Mouse (Mus musculus) lung, embryonic 14.5 days (tissue): Measurements from ENCODE around the gene Unc119. TPM values are rescaled to one million over a fixed set of nuclear protein-coding genes. Genes with fewer than 3 reads are reported as not detected.

Source experiments
- ATAC-seq: fragments of 200-750 bp; cut with Nextera tagmentation; 2 replicates; pipeline ENCODE4 v1.8.0; 2017; ENCODE audit warnings: mild to moderate bottlenecking, moderate TSS enrichment, moderate library complexity; ENCODE audit not compliant: insufficient read depth
- DNase-seq: peaks from one replicate; pipeline ENCODE4 v3.0.0-alpha.2; 2015
- H3K27ac ChIP-seq: fragments of 300-500 bp; sonication (generic); 2 replicates; pipeline ENCODE4 v1.5.1; 2014; ENCODE audit warnings: low read depth, mild to moderate bottlenecking, moderate library complexity
- H3K27me3 ChIP-seq: fragments of 300-500 bp; sonication (generic); 2 replicates; pipeline ENCODE4 v1.6.1; 2014; ENCODE audit warnings: low read length, control low read depth; ENCODE audit not compliant: insufficient read depth
- H3K36me3 ChIP-seq: fragments of 300-500 bp; sonication (generic); 2 replicates; pipeline ENCODE4 v1.6.1; 2014; ENCODE audit warnings: control low read depth; ENCODE audit not compliant: insufficient read depth
- H3K4me1 ChIP-seq: fragments of 300-500 bp; sonication (generic); 2 replicates; pipeline ENCODE4 v1.6.1; 2014; ENCODE audit warnings: antibody characterized with exemption, control low read depth; ENCODE audit not compliant: insufficient read depth
- H3K4me2 ChIP-seq: fragments of 300-500 bp; sonication (generic); 2 replicates; pipeline ENCODE4 v1.6.1; 2014; ENCODE audit warnings: mild to moderate bottlenecking
- H3K4me3 ChIP-seq: fragments of 300-500 bp; sonication (generic); 2 replicates; pipeline ENCODE4 v1.5.1; 2014; ENCODE audit warnings: low read depth, low read length
- H3K9ac ChIP-seq: fragments of 300-500 bp; sonication (generic); 2 replicates; pipeline ENCODE4 v1.6.1; 2014
- H3K9me3 ChIP-seq: fragments of 300-500 bp; sonication (generic); 2 replicates; pipeline ENCODE4 v1.6.1; 2016; ENCODE audit warnings: low read depth, low read length, control low read depth
- CTCF ChIP-seq: IDR thresholded peaks from 2 replicates; pipeline ENCODE4 v1.5.1; 2016; ENCODE audit warnings: antibody characterized with exemption, low read depth
- WGBS: fragments of 180-500 bp; shearing (Covaris S2); extraction: QIAGEN DNeasy Blood & Tissue Kit; methylation state at CpG from one replicate; pipeline ENCODE4 v1.1.7; 2014; 5-methylcytosine and 5-hydroxymethylcytosine counted together
- polyA plus RNA-seq: library from polyadenylated mRNA; unstranded; fragments of >200 nt; fragmentation: Nextera tagmentation; extraction: Ambion mirVana; gene quantifications from 2 replicates; pipeline ENCODE4 v1.2.1, GENCODE M21; 2014

Unc119 gene
- polyA plus RNA-seq, 1 experiment from 2014 or later, result 43.1 TPM

DNA sequence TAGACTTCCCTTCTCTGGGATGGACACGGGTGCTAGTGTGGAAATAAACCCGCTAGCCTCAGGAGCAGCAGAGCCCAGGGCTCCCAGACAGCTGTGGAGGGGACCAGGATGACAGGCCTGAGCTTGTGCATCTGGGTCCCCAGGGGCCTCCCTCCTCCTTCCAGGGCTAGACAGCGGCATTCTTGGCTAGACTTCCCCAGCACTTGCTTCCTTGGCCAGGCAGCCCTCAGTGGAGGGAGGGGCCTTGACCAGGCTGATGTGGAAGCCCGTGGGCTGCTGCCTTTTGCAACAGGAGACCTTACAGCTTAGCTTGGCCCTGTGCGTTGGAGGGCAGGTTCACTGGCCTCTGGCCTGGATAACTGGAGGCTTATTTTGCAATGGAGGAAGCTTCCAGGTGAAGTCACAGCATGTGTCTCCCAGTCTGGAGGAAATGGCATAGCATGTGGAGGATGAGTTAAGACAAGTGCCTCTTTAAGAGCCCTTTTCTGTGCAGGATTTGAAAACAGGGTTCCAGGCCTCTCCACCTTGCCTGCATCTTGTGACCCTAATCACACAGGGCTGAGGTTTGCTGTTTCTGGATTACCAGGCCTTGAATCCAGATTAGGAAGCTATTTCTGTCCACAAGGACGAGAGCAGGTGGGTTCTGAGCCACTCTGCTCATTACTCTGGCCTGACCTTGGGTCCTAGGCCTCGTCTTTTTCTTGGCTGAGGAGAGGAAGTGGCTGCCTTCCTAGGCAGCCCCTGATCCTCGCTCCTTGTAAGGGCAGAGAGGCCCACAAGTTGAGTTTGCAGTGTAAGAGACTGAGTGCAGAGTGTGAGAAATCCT lies 1.8 kb downstream of the Unc119 start:
- 48% methylated on average over 8 of the region's 8 CpGs for WGBS
- DNase-seq (peak; percentile 67), ATAC-seq (peak; percentile 18)
- Histone ChIP-seq H3K36me3 (peaks cover 15% of the 10 kb centered on the region), H3K9me3 (no peaks in the 10 kb centered on the region), H3K27me3 (no peaks in the 10 kb centered on the region), H3K9ac (0 out of 2 replicates have a peak overlapping the region, but pooled peaks have one; percentile 6), H3K4me1 (peaks cover 19% of the 10 kb centered on the region; the same call in 1 of the 2 replicates), H3K27ac (peak overlapping the region; percentile 32; the same call in 1 of the 2 replicates), H3K4me2 (peak overlapping the region; percentile 90), H3K4me3 (peak overlapping the region; percentile 85; the same call in 1 of the 2 replicates)
- no peak for TF ChIP-seq CTCF

DNA sequence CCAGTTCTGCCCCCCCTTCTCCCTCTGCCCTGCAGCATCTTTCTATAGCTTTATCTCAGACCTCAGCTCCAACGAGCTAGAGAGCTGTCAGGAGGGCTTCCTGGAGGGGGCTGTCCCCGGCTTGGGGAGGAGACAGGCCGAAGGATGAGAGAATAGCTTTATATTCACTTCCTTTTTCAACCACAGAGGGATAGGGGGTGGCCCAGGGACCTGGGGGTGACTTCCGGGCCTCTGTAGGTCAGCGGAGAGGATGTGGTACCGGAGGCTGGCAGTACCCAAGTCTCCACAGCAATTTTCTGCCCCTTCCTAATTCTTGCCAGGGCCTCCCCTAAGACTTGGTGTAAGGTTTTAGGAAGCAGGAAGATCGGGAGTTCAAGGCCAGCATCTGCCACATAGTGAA lies 2.5 kb downstream of the Unc119 start:
- DNase-seq (no peak), ATAC-seq (no peak)
- Histone ChIP-seq H3K9me3 (no peaks in the 10 kb centered on the region), H3K9ac (no peak overlapping the region), H3K4me1 (peaks cover 19% of the 10 kb centered on the region; the same call in 1 of the 2 replicates), H3K4me2 (no peak overlapping the region), H3K36me3 (peaks cover 13% of the 10 kb centered on the region), H3K27ac (0 out of 2 replicates have a peak overlapping the region, but pooled peaks have one; percentile 18), H3K4me3 (no peak overlapping the region), H3K27me3 (no peaks in the 10 kb centered on the region)
- 69% methylated on average over 7 of the region's 7 CpGs for WGBS
- no peak for TF ChIP-seq CTCF

DNA sequence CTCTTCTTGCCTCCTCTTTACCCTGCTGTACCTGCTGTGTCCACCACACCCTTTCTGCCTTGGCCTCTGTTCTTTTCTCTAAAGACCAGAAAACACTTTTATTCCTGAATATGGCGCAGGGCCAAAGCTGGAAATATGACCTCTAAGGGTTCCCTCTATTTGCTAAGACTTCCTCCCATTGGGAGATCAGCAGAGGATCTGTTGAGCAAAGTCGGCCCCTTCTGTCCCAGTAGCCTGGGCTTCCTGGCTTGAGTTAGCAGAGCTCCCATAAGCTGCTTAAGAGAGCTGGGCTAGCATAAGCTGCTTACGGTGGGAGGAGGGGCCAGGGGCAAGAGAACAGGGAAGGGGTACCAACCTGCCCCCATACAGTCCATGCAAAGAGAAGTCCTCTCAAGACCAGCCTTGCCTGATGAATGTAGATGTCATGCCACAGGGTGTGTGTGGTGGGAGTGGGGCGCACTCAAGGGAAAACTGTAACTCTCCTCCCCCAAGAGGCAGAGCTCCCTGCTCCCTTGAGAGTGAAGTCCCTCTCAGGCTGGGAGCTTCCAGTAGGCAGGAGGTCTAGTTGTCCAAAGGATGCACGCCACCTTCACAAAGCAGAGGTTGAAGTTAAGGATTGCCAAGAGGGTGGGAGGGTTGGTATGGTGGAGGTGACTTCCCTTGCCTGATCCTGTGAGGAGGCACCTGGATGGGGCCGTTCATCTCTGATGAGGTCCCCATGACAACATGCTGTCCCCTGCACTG lies 3.2 kb downstream of the Unc119 start:
- Histone ChIP-seq H3K4me2 (no peak overlapping the region), H3K4me1 (peaks cover 19% of the 10 kb centered on the region; the same call in 1 of the 2 replicates), H3K27ac (no peak overlapping the region), H3K9ac (no peak overlapping the region), H3K27me3 (no peaks in the 10 kb centered on the region), H3K36me3 (peaks cover 13% of the 10 kb centered on the region), H3K4me3 (no peak overlapping the region), H3K9me3 (no peaks in the 10 kb centered on the region)
- TF ChIP-seq CTCF, result no peak
- DNase-seq (no peak), ATAC-seq (no peak)
- WGBS, result 74% methylated on average over 6 of the region's 6 CpGs

DNA sequence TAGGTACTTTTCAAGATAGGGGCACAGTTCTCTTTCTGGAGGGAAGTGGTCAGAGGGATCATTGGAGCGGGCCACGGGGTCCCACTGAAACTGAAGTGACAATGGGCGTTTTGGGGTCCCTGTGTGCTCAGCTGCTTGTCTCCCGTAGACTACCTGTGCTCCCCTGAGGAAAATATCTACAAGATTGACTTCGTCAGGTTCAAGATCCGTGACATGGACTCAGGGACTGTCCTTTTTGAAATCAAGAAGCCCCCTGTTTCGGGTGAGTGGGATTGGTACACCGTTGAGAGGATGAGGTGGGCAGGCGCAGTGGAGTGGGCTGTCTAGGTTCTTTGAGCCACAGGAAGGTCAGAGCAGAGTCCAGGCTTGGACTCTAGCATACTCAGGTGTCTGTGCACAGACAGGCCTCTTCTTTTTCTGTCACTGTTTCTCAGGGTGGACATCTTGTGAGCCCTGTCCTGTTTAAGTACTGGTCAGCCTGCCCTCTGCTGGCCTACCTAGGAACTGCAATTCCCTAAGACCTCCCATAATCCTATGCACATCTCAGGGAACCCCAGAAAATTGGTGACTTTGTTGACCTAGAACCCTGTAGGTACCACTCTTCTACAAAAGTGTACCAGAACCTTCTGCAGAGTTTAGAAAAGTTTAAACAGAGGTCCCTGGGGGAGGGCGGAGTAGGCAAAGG lies 3.9 kb downstream of the Unc119 start:
- Histone ChIP-seq H3K27me3 (no peaks in the 10 kb centered on the region), H3K27ac (no peak overlapping the region), H3K9ac (no peak overlapping the region), H3K36me3 (peaks cover 13% of the 10 kb centered on the region), H3K9me3 (no peaks in the 10 kb centered on the region), H3K4me2 (no peak overlapping the region), H3K4me3 (no peak overlapping the region), H3K4me1 (peaks cover 19% of the 10 kb centered on the region; the same call in 1 of the 2 replicates)
- WGBS, result 86% methylated on average over 10 of the region's 10 CpGs
- DNase-seq (peak; percentile 92), ATAC-seq (no peak)
- TF ChIP-seq CTCF, result peak; percentile 91

DNA sequence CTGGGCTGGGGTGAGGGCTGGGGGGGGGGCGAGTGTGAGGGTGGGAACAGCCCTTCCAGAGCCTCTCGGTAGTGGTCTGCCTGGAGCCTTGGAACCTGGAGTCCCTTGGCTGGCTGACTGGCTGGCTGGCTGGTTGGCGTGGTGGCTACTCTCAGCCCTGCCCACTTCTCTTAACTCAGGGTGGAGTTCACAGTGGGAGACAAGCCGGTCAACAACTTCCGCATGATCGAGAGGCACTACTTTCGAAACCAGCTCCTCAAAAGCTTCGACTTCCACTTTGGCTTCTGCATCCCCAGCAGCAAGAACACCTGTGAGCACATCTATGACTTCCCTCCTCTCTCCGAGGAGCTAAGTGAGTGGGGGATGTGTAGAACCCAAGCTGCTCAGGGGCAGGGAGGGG lies 4.6 kb downstream of the Unc119 start:
- H3K9me3 ChIP-seq, result no peaks in the 10 kb centered on the region
- no peak overlapping the region for H3K9ac ChIP-seq
- 73% methylated on average over 9 of the region's 9 CpGs for WGBS
- ATAC-seq (no peak), DNase-seq (no peak)
- H3K4me2 ChIP-seq, result no peak overlapping the region
- no peak for TF ChIP-seq CTCF
- H3K27ac ChIP-seq, result no peak overlapping the region
- H3K4me3 ChIP-seq, result no peak overlapping the region
- H3K36me3 ChIP-seq, result peaks cover 13% of the 10 kb centered on the region
- H3K27me3 ChIP-seq, result no peaks in the 10 kb centered on the region
- peaks cover 19% of the 10 kb centered on the region; the same call in 1 of the 2 replicates for H3K4me1 ChIP-seq

DNA sequence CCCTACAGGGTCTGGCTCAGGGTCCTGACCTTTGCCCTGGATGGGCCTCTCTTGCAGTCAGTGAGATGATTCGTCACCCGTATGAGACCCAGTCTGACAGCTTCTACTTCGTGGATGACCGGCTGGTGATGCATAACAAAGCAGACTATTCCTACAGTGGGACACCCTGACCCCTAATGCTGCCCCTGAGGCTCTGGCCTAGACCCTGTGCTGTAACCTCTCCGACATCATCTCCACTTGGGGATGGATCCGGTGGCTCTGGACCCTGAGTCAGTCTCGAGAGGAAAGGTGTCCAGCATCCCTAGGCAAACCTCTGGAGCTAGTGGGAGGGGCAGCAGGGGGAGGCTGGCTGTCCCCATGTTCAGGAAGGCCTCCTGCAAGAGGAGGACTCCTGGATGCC lies 5.2 kb downstream of the Unc119 start:
- Histone ChIP-seq H3K9ac (no peak overlapping the region), H3K27me3 (no peaks in the 10 kb centered on the region), H3K4me1 (peaks cover 19% of the 10 kb centered on the region; the same call in 1 of the 2 replicates), H3K9me3 (no peaks in the 10 kb centered on the region), H3K36me3 (peaks cover 13% of the 10 kb centered on the region), H3K4me3 (no peak overlapping the region), H3K4me2 (no peak overlapping the region), H3K27ac (no peak overlapping the region)
- ATAC-seq (no peak), DNase-seq (no peak)
- no peak for TF ChIP-seq CTCF
- 35% methylated on average over 7 of the region's 7 CpGs for WGBS
